Mouse (Mus musculus) testis, adult 2 months (tissue): ENCODE measurements around the gene Plekha7. TPM values are rescaled to one million over a fixed set of nuclear protein-coding genes. Genes with fewer than 3 reads are reported as not detected.
A peak's percentile ranks its signal among the peaks of the same experiment; 100 is the strongest.

Source experiments
- H3K27ac ChIP-seq: fragments of 200-500 bp; 2 replicates; pipeline ENCODE4 v1.5.1; 2012; ENCODE audit warnings: low read depth, low read length; ENCODE audit not compliant: control insufficient read depth, insufficient read depth
- H3K27me3 ChIP-seq: fragments of 200-500 bp; 2 replicates; pipeline ENCODE4 v1.6.1; 2012; ENCODE audit warnings: mild to moderate bottlenecking, low read length, moderate library complexity; ENCODE audit not compliant: control insufficient read depth, insufficient read depth
- H3K36me3 ChIP-seq: fragments of 200-500 bp; 2 replicates; pipeline ENCODE4 v1.6.1; 2012; ENCODE audit warnings: mild to moderate bottlenecking, low read length; ENCODE audit not compliant: control insufficient read depth, insufficient read depth
- H3K4me1 ChIP-seq: fragments of 200-500 bp; 2 replicates; pipeline ENCODE4 v1.6.1; 2012; ENCODE audit warnings: low read length; ENCODE audit not compliant: control insufficient read depth, insufficient read depth
- H3K4me3 ChIP-seq: fragments of 200-500 bp; 2 replicates; pipeline ENCODE4 v1.5.1; 2012; ENCODE audit warnings: low read depth, mild to moderate bottlenecking, low read length, moderate library complexity, mixed read lengths; ENCODE audit not compliant: control insufficient read depth
- CTCF ChIP-seq: fragments of 200-500 bp; IDR thresholded peaks from 2 replicates; pipeline ENCODE4 v1.5.1; 2012; ENCODE audit warnings: low read depth, mild to moderate bottlenecking, inconsistent platforms, low read length, moderate library complexity; ENCODE audit not compliant: control insufficient read depth, insufficient read depth, insufficient replicate concordance
- POLR2A ChIP-seq: fragments of 200-500 bp; IDR thresholded peaks from 2 replicates; pipeline ENCODE4 v1.6.1; 2012; ENCODE audit warnings: low read depth, mild to moderate bottlenecking, inconsistent platforms, low read length, moderate library complexity; ENCODE audit not compliant: control insufficient read depth
- polyA plus RNA-seq: library from polyadenylated mRNA; depleted of rRNA; stranded (reverse); fragments of >200 nt; gene quantifications from 2 replicates; pipeline ENCODE4 v1.2.3, GENCODE M21; 2012

Plekha7 gene
- polyA plus RNA-seq, 1 experiment: 6.0 TPM

GRCm38 (mm10) chr7:116156072-116156893 lies 151.9 kb downstream of the Plekha7 start:
- Histone ChIP-seq H3K4me3 (no peak overlapping the region), H3K36me3 (no peaks in the 10 kb centered on the region), H3K27me3 (no peaks in the 10 kb centered on the region), H3K27ac (no peak overlapping the region), H3K4me1 (no peaks in the 10 kb centered on the region)
- TF ChIP-seq POLR2A: no peak
- peak; percentile 27; the same call in 1 of the 2 replicates for TF ChIP-seq CTCF

- Histone ChIP-seq H3K4me1 (no peaks in the 10 kb centered on the region), H3K27me3 (no peaks in the 10 kb centered on the region), H3K27ac (no peak overlapping the region), H3K36me3 (no peaks in the 10 kb centered on the region), H3K4me3 (no peak overlapping the region)
- no peak for TF ChIP-seq POLR2A
- no peak for TF ChIP-seq CTCF
These were observed 154.3 kb downstream of the Plekha7 start for GRCm38 (mm10) chr7:116153781-116154368.

GRCm38 (mm10) chr7:116149568-116149967 lies 158.6 kb downstream of the Plekha7 start:
- Histone ChIP-seq H3K27me3 (no peaks in the 10 kb centered on the region), H3K36me3 (no peaks in the 10 kb centered on the region), H3K4me3 (no peak overlapping the region), H3K27ac (no peak overlapping the region), H3K4me1 (no peaks in the 10 kb centered on the region)
- TF ChIP-seq CTCF (no peak), POLR2A (no peak)

DNA sequence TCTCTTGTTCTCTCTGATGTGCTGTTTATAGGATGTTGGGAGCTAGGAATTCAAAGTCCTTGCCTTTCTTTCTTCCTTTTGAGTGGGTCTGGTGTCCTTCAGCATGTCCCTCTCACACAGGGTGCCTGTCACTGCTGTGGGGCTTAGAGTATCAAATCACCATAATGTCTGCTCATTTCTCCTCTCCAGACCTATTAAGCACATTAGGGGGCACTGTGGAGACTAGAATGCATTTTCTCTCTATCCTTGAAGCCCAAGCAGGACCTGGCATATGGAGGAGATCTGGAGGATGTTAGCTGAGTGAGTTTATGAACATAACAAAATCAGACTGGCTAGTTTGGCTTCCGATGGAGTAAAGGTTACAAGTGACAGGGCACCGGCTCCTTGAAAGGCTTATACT lies 161.1 kb downstream of the Plekha7 start:
- Histone ChIP-seq H3K27ac (no peak overlapping the region), H3K27me3 (no peaks in the 10 kb centered on the region), H3K4me3 (no peak overlapping the region), H3K36me3 (no peaks in the 10 kb centered on the region), H3K4me1 (no peaks in the 10 kb centered on the region)
- TF ChIP-seq POLR2A: no peak
- TF ChIP-seq CTCF: no peak

DNA sequence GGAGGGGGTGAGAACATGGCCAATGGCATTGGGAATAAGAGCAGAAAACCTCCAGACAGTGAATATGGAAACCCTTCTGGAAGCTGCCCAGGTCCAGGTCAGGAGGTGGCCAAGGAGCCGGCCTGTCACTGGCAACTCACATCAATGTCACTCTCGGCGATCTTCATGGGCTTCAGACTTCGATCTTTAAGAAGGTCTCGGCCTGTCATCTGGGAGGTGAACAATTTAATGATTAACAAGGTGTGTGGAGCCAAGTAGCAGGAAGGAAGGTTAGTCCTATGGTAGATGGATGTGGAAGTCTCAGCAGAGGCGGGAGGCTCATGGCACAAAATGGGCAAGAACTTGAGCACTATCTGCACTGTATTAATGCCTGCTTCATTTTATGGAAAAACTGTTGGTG lies 163.1 kb downstream of the Plekha7 start:
- no peaks in the 10 kb centered on the region for H3K27me3 ChIP-seq
- H3K36me3 ChIP-seq: no peaks in the 10 kb centered on the region

DNA sequence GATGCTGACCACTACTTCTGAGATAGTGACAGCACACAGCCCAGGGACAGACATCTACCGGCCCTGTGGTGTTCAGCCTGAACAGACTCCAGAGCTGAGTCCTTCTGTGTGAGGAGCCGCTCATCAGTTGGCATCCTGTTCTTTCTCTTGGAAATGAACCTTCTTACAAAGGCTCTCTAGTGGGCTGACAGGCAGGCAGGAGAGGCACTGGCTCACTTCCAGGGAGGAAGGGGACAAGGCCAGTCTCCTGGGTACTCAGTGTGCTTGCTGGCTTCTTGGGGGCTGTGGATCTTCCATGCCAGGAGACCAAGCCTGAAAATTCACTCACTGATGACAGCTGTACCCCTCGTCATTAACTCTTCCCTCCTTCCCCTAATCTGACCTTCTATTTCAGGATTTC lies 170.5 kb downstream of the Plekha7 start:
- Histone ChIP-seq H3K4me3 (peak overlapping the region; percentile 43), H3K4me1 (peaks cover 2% of the 10 kb centered on the region), H3K36me3 (no peaks in the 10 kb centered on the region), H3K27ac (no peak overlapping the region), H3K27me3 (no peaks in the 10 kb centered on the region)
- TF ChIP-seq POLR2A: no peak
- no peak for TF ChIP-seq CTCF

More for the DNA sequence above, 163.1 kb downstream of the Plekha7 start:
- Histone ChIP-seq H3K4me1 (no peaks in the 10 kb centered on the region), H3K4me3 (no peak overlapping the region), H3K27ac (no peak overlapping the region)
- TF ChIP-seq CTCF: no peak
- TF ChIP-seq POLR2A: no peak

DNA sequence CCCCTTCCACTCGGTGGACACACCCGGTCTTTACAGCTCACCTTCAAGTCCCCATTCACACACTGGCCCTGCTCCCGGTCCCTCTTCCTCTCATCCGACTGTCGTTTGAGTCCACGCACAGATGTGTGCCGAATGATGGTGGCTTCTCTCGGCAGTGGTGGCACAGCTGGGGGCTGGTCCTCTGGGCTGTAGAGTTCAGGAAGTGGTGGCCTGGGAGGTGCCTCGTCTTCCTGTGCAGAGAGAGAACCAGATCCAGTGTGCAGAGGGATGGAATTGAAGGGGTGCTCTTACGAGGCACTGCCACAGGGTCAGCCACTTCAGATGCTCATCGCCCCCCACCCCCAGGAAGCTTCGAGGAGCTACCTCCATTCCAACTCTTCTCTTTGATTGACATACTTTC lies 171.0 kb downstream of the Plekha7 start:
- no peaks in the 10 kb centered on the region for H3K36me3 ChIP-seq
- H3K27me3 ChIP-seq: no peaks in the 10 kb centered on the region
- no peak overlapping the region for H3K27ac ChIP-seq
- H3K4me3 ChIP-seq: peak overlapping the region; percentile 43
- TF ChIP-seq POLR2A: no peak
- no peak for TF ChIP-seq CTCF
- H3K4me1 ChIP-seq: peaks cover 2% of the 10 kb centered on the region
